10 mouse cellular contexts compared by ENCODE assay signal in genomic region chr11:88146264-88147060, GRCm38 (mm10). TPM values are rescaled to one million over a fixed set of nuclear protein-coding genes. Genes with fewer than 3 reads are reported as not detected.
DNase-seq lines count a peak whose midpoint lies in the region; ATAC-seq and TF ChIP-seq lines count a peak whose summit lies in the region.
"Had no signal": no experiment of that assay in that cellular context is flagged by ENCODE, and none has a peak within 500 bp of the region (broad histone marks: within the 10 kb centered on the region; RNA-seq: fewer than 3 reads in every experiment).

No protein-coding gene starts in this region.

- H3K27me3 ChIP-seq in heart, embryonic 12.5 days (replicated peaks): no peaks in the 10 kb centered on the region
- H3K27me3 ChIP-seq in megakaryocyte, embryonic 14.5 days (replicated peaks): no peaks in the 10 kb centered on the region
- H3K27me3 ChIP-seq in hindbrain, embryonic 13.5 days: no peaks in the 10 kb centered on the region
- H3K27me3 ChIP-seq in neural tube, embryonic 13.5 days: no peaks in the 10 kb centered on the region
- H3K27me3 ChIP-seq in kidney, adult 2 months (replicated peaks; ENCODE audit: control insufficient read depth, insufficient read depth, low read length): no peaks in the 10 kb centered on the region

- H3K9ac ChIP-seq in heart, embryonic 12.5 days: no peak overlapping the region
- peak overlapping the region; percentile 24; the same call in 1 of the 2 replicates for H3K9ac ChIP-seq in hindbrain, embryonic 13.5 days
- H3K9ac ChIP-seq in neural tube, embryonic 13.5 days: no peak overlapping the region

- no peak for DNase-seq in heart, adult 18-20 months
- no peak for DNase-seq in retina, postnatal 1 day
- no peak for DNase-seq in kidney, adult 2 months
- DNase-seq: cerebellum, adult 18-20 months; right cerebral cortex, postnatal 4 days had no signal

- H3K27ac ChIP-seq in heart, embryonic 12.5 days (ENCODE audit: poor library complexity, severe bottlenecking): peak overlapping the region; percentile 3; the same call in 1 of the 2 replicates
- peak overlapping the region; percentile 78 for H3K27ac ChIP-seq in hindbrain, embryonic 13.5 days
- H3K27ac ChIP-seq in neural tube, embryonic 13.5 days (replicated peaks): peak overlapping the region; percentile 74
- H3K27ac ChIP-seq in kidney, adult 2 months (ENCODE audit: insufficient read depth, low read depth, low read length): no peak overlapping the region

- 0 out of 2 replicates have a peak, but pooled peaks cover 4% of the 10 kb centered on the region for H3K9me3 ChIP-seq in heart, embryonic 12.5 days (replicated peaks)
- H3K9me3 ChIP-seq in megakaryocyte, embryonic 14.5 days: no peaks in the 10 kb centered on the region
- H3K9me3 ChIP-seq in hindbrain, embryonic 13.5 days: no peaks in the 10 kb centered on the region
- H3K9me3 ChIP-seq in neural tube, embryonic 13.5 days: no peaks in the 10 kb centered on the region

- no peak overlapping the region for H3K4me2 ChIP-seq in heart, embryonic 12.5 days
- no peak overlapping the region for H3K4me2 ChIP-seq in hindbrain, embryonic 13.5 days
- H3K4me2 ChIP-seq in neural tube, embryonic 13.5 days: no peak overlapping the region

- no peak overlapping the region for H3K4me3 ChIP-seq in heart, embryonic 12.5 days
- H3K4me3 ChIP-seq in megakaryocyte, embryonic 14.5 days (replicated peaks): peak overlapping the region; percentile 78
- H3K4me3 ChIP-seq in hindbrain, embryonic 13.5 days: no peak overlapping the region
- H3K4me3 ChIP-seq in neural tube, embryonic 13.5 days: no peak overlapping the region
- no peak overlapping the region for H3K4me3 ChIP-seq in kidney, adult 2 months (ENCODE audit: insufficient read depth, low read depth, low read length)

- TF ChIP-seq CTCF in kidney, adult 2 months (conservative IDR thresholded peaks at IDR 0.05; ENCODE audit: insufficient read depth, insufficient read length, low read depth, low read length): no peak

- H3K36me3 ChIP-seq in heart, embryonic 12.5 days: peaks cover 5% of the 10 kb centered on the region; the same call in 1 of the 2 replicates
- peaks cover 43% of the 10 kb centered on the region for H3K36me3 ChIP-seq in megakaryocyte, embryonic 14.5 days (replicated peaks; ENCODE audit: low read length)
- H3K36me3 ChIP-seq in hindbrain, embryonic 13.5 days: no peaks in the 10 kb centered on the region
- no peaks in the 10 kb centered on the region for H3K36me3 ChIP-seq in neural tube, embryonic 13.5 days
- H3K36me3 ChIP-seq in kidney, adult 2 months (ENCODE audit: control insufficient read depth, insufficient read depth, low read length): no peaks in the 10 kb centered on the region

- no peak for TF ChIP-seq POLR2A in kidney, adult 2 months (IDR thresholded peaks at IDR 0.05; ENCODE audit: low read depth, low read length)

- ATAC-seq in heart, embryonic 12.5 days (ENCODE audit: insufficient number of reproducible peaks, low FRiP score): no peak
- no peak for ATAC-seq in megakaryocyte, adult 5-6 weeks (ENCODE audit: poor library complexity, severe bottlenecking)
- ATAC-seq in hindbrain, embryonic 13.5 days (ENCODE audit: low FRiP score): no peak
- no peak for ATAC-seq in neural tube, embryonic 13.5 days (ENCODE audit: low read depth)

- H3K4me1 ChIP-seq in heart, embryonic 12.5 days (replicated peaks): peaks cover 62% of the 10 kb centered on the region
- peaks cover 95% of the 10 kb centered on the region for H3K4me1 ChIP-seq in megakaryocyte, embryonic 14.5 days
- H3K4me1 ChIP-seq in hindbrain, embryonic 13.5 days (replicated peaks): peaks cover 63% of the 10 kb centered on the region
- peaks cover 74% of the 10 kb centered on the region for H3K4me1 ChIP-seq in neural tube, embryonic 13.5 days (replicated peaks)
- peaks cover 26% of the 10 kb centered on the region for H3K4me1 ChIP-seq in kidney, adult 2 months (ENCODE audit: control insufficient read depth, insufficient read depth, low read length)

- 65% methylated on average over 12 of the region's 12 CpGs for WGBS in heart, embryonic 12.5 days
- 67% methylated on average over 12 of the region's 12 CpGs for WGBS in hindbrain, embryonic 13.5 days
- 65% methylated on average over 12 of the region's 12 CpGs for WGBS in neural tube, embryonic 13.5 days
- WGBS in kidney, adult 2 months: 86% methylated on average over 12 of the region's 12 CpGs

RNA-seq across cellular contexts. Expression of gene Cuedc1, which starts 48.6 kb away (rescaled TPM):
- 20.7 and 22.9 TPM in 2 replicates for polyA plus RNA-seq in heart, embryonic 12.5 days (2016; fragmentation: Nextera tagmentation; extraction: Ambion mirVana)
- total RNA-seq in heart, adult 18-20 months (2021): 10 to 100 TPM; 40.0 to 43.8 TPM
- polyA plus RNA-seq in megakaryocyte, embryonic 14.5 days (2012; ENCODE audit: insufficient read depth, low replicate concordance): 294 and 346 TPM in 2 replicates
- 0.67 and 0.73 TPM in 2 replicates for total RNA-seq in megakaryocyte, adult 5-6 weeks (2015)
- 1.3 and 2.2 TPM in 2 replicates for total RNA-seq in megakaryocyte, adult 5-6 weeks (2017)
- polyA plus RNA-seq in hindbrain, embryonic 13.5 days (2015; fragmentation: Nextera tagmentation; extraction: Ambion mirVana): 46.4 and 49.5 TPM in 2 replicates
- polyA plus RNA-seq in neural tube, embryonic 13.5 days (2015; fragmentation: Nextera tagmentation; extraction: Ambion mirVana): 51.3 and 59.1 TPM in 2 replicates
- polyA plus RNA-seq in kidney, adult 2 months (2012; rRNA removed): 16.5 and 18.5 TPM in 2 replicates

RNA-seq across cellular contexts. Expression of gene Mrps23, which starts 57.7 kb away (rescaled TPM):
- 79.2 and 81.4 TPM in 2 replicates for polyA plus RNA-seq in heart, embryonic 12.5 days (2016; fragmentation: Nextera tagmentation; extraction: Ambion mirVana)
- 100 to 1,000 TPM; 327 to 375 TPM for total RNA-seq in heart, adult 18-20 months (2021)
- 62.3 and 197 TPM in 2 replicates for polyA plus RNA-seq in megakaryocyte, embryonic 14.5 days (2012; ENCODE audit: insufficient read depth, low replicate concordance)
- total RNA-seq in megakaryocyte, adult 5-6 weeks (2015): 59.0 and 62.2 TPM in 2 replicates
- total RNA-seq in megakaryocyte, adult 5-6 weeks (2017): 39.4 and 73.3 TPM in 2 replicates
- 71.1 TPM in 2 replicates for polyA plus RNA-seq in hindbrain, embryonic 13.5 days (2015; fragmentation: Nextera tagmentation; extraction: Ambion mirVana)
- polyA plus RNA-seq in neural tube, embryonic 13.5 days (2015; fragmentation: Nextera tagmentation; extraction: Ambion mirVana): 64.2 and 69.4 TPM in 2 replicates
- polyA plus RNA-seq in kidney, adult 2 months (2012; rRNA removed): 53.0 and 61.6 TPM in 2 replicates
